Mouse (Mus musculus) E14TG2a.4 (cell line): ENCODE measurements at regions not wholly inside any gene's neighbourhood (a gene's known extent, or its start where the extent isn't known, plus 50 kb on each side); places are given as distances from the start of the nearest gene placed in this dataset.

Source experiments
- H3K27me3 ChIP-seq: 2 replicates; pipeline ENCODE4 v1.6.1; 2014; ENCODE audit warnings: low read length, control low read depth; ENCODE audit not compliant: insufficient read depth
- H3K36me3 ChIP-seq: 2 replicates; pipeline ENCODE4 v1.6.1; 2014; ENCODE audit warnings: low read length, control low read depth; ENCODE audit not compliant: insufficient read depth
- H3K4me1 ChIP-seq: replicated peaks from 2 replicates; pipeline ENCODE4 v1.6.1; 2014; ENCODE audit warnings: low read depth, low read length, control low read depth
- H3K4me3 ChIP-seq: replicated peaks from 2 replicates; pipeline ENCODE4 v1.5.1; 2014; ENCODE audit warnings: mild to moderate bottlenecking, low read length
- H3K9me3 ChIP-seq: 2 replicates; pipeline ENCODE4 v1.6.1; 2014; ENCODE audit warnings: low read length, control low read depth
- CTCF ChIP-seq: conservative IDR thresholded peaks from 2 replicates; pipeline ENCODE4 v1.5.1; 2014; ENCODE audit warnings: low read length
- NANOG ChIP-seq: IDR thresholded peaks from 2 replicates; pipeline ENCODE4 v1.6.1; 2014; ENCODE audit warnings: borderline replicate concordance, low read length, mixed read lengths
- POU5F1 ChIP-seq: IDR thresholded peaks from 2 replicates; pipeline ENCODE4 v1.6.1; 2014; ENCODE audit warnings: low read length, borderline replicate concordance

DNA sequence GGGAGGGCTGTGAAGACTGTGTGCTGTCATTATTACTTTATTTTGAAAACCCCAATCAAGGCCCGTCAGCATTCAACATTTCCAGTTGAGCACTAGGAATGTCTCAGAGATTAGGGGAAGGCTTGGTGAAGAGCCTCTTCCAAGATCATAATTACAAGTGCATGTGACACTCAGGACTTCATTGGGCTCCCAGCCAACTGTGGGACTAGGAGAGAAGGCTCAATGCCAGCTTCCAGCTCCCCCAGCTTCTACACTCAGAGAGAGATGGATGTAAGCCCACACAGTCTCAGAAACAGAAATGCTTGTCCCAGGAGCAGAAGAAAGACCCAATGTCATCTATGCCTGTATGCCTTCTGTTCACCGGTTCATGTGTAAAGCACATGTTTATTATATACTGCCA is 169.5 kb downstream of the Ttc32 start:
- no peak overlapping the region for H3K4me3 ChIP-seq
- TF ChIP-seq CTCF (no peak), POU5F1 (no peak), NANOG (no peak)
- H3K9me3 ChIP-seq = no peaks in the 10 kb centered on the region
- H3K36me3 ChIP-seq = no peaks in the 10 kb centered on the region
- no peaks in the 10 kb centered on the region for H3K4me1 ChIP-seq
- no peaks in the 10 kb centered on the region for H3K27me3 ChIP-seq

GRCm38 (mm10) chr12:9212211-9212610 is 182.4 kb downstream of the Ttc32 start:
- H3K4me3 ChIP-seq = no peak overlapping the region
- no peaks in the 10 kb centered on the region for H3K27me3 ChIP-seq
- peaks cover 12% of the 10 kb centered on the region for H3K9me3 ChIP-seq
- TF ChIP-seq CTCF = no peak
- TF ChIP-seq POU5F1 = no peak
- no peak for TF ChIP-seq NANOG
- H3K36me3 ChIP-seq = no peaks in the 10 kb centered on the region
- no peaks in the 10 kb centered on the region for H3K4me1 ChIP-seq

DNA sequence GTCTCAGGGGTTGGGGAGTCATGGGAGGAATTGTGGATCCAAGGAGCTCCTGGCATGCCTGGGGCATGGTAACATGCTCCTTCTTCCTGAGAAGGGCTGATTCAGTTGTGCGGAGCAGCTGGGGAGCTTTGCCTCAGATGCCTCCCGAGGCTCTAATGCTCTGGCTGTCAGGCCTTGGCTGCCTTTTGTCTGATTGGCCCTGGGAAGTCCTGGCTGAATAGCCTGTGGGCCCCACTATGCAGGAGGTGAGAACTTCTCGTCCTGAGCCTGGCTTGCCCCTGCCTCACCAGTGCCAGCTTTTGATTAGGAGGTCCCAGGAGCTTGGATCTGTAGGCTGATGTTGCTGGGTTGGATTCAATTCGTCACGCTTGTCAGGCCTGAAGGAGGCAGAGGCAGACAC is 195.2 kb downstream of the Ttc32 start:
- H3K27me3 ChIP-seq = no peaks in the 10 kb centered on the region
- H3K4me1 ChIP-seq = no peaks in the 10 kb centered on the region
- no peak for TF ChIP-seq POU5F1
- TF ChIP-seq CTCF = no peak
- no peak for TF ChIP-seq NANOG
- no peaks in the 10 kb centered on the region for H3K9me3 ChIP-seq
- no peaks in the 10 kb centered on the region for H3K36me3 ChIP-seq
- H3K4me3 ChIP-seq = no peak overlapping the region

GRCm38 (mm10) chr12:9227901-9228300 is 198.1 kb downstream of the Ttc32 start:
- H3K4me1 ChIP-seq = no peaks in the 10 kb centered on the region
- H3K27me3 ChIP-seq = no peaks in the 10 kb centered on the region
- no peaks in the 10 kb centered on the region for H3K36me3 ChIP-seq
- TF ChIP-seq POU5F1 (no peak), NANOG (no peak), CTCF (no peak)
- no peaks in the 10 kb centered on the region for H3K9me3 ChIP-seq
- no peak overlapping the region for H3K4me3 ChIP-seq

- TF ChIP-seq CTCF (no peak), POU5F1 (no peak), NANOG (no peak)
- Histone ChIP-seq H3K27me3 (no peaks in the 10 kb centered on the region), H3K36me3 (no peaks in the 10 kb centered on the region), H3K9me3 (no peaks in the 10 kb centered on the region), H3K4me3 (no peak overlapping the region), H3K4me1 (no peaks in the 10 kb centered on the region)
Measured at GRCm38 (mm10) chr12:9228486-9228885, 198.7 kb downstream of the Ttc32 start.

- H3K4me3 ChIP-seq = no peak overlapping the region
- no peaks in the 10 kb centered on the region for H3K9me3 ChIP-seq
- no peaks in the 10 kb centered on the region for H3K36me3 ChIP-seq
- no peaks in the 10 kb centered on the region for H3K4me1 ChIP-seq
- TF ChIP-seq POU5F1 (no peak), CTCF (no peak), NANOG (no peak)
- no peaks in the 10 kb centered on the region for H3K27me3 ChIP-seq
Measured at GRCm38 (mm10) chr12:9229981-9230380, 200.2 kb downstream of the Ttc32 start.

- H3K4me1 ChIP-seq = no peaks in the 10 kb centered on the region
- H3K4me3 ChIP-seq = no peak overlapping the region
- TF ChIP-seq CTCF = no peak
- TF ChIP-seq POU5F1 = no peak
- no peak for TF ChIP-seq NANOG
- H3K9me3 ChIP-seq = no peaks in the 10 kb centered on the region
- no peaks in the 10 kb centered on the region for H3K36me3 ChIP-seq
- no peaks in the 10 kb centered on the region for H3K27me3 ChIP-seq
Measured at GRCm38 (mm10) chr12:9230576-9230975, 200.8 kb downstream of the Ttc32 start.

DNA sequence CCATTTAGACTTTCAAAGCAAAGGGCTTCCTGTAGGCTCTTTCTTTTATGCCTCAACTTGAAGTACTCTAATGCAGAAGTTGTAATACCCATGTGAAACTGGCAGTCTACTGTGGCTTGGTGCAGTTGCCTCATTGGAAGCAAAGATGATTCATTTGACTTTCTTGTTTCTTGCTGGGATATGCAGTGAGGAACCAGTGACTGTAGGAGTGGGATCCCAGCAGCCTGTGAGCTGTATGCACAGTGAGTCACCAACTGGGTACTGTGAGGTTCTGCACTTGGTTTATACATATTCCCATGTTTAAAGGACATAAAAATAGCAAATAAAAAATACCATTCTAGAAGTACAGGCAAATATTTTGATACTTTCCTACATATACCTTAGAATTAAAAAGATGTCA is 202.6 kb downstream of the Ttc32 start:
- TF ChIP-seq CTCF (no peak), NANOG (no peak), POU5F1 (no peak)

GRCm38 (mm10) chr12:9235866-9236265 is 206.1 kb downstream of the Ttc32 start:
- no peaks in the 10 kb centered on the region for H3K9me3 ChIP-seq
- H3K4me3 ChIP-seq = no peak overlapping the region
- H3K36me3 ChIP-seq = no peaks in the 10 kb centered on the region
- TF ChIP-seq POU5F1 (no peak), NANOG (no peak), CTCF (no peak)
- H3K4me1 ChIP-seq = no peaks in the 10 kb centered on the region
- H3K27me3 ChIP-seq = no peaks in the 10 kb centered on the region

More for the DNA sequence above, 202.6 kb downstream of the Ttc32 start:
- Histone ChIP-seq H3K27me3 (no peaks in the 10 kb centered on the region), H3K36me3 (no peaks in the 10 kb centered on the region), H3K9me3 (no peaks in the 10 kb centered on the region), H3K4me1 (no peaks in the 10 kb centered on the region), H3K4me3 (no peak overlapping the region)
